Mouse (Mus musculus): ENCODE results near the gene Blm. TPM values are rescaled to one million over a fixed set of nuclear protein-coding genes. Genes with fewer than 3 reads are reported as not detected.

The Blm gene
- polyA plus RNA-seq, 1 experiment from 2014 or later, result 3.1 TPM

DNA sequence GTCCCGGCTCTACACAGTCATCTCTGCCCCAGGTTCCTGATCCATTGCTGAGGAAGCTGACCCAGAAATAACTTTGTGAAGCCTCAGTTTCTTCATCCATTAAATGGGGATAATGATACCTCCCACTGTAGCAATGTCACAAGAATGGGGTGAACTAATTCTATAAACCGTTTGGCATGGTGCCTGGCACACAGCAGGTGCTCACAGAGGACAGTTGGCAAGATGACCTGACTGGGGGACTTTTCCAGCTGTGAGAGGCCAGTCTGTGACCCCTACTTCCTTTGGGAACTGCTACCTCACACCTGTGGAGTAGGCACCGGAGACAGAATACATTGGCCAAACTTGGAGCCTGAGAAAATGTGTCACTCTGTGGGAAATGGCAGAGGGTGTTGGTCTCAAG is 116.9 kb downstream of the Blm start:
- Histone ChIP-seq H3K27me3 (replicated peaks; ENCODE audit: control insufficient read depth, insufficient read depth, low read length) (no peaks in the 10 kb centered on the region), H3K4me3 (ENCODE audit: low read depth, low read length) (no peak overlapping the region), H3K36me3 (ENCODE audit: control insufficient read depth, insufficient read depth) (no peaks in the 10 kb centered on the region), H3K9me3 (ENCODE audit: control insufficient read depth) (no peaks in the 10 kb centered on the region), H3K4me1 (replicated peaks; ENCODE audit: control insufficient read depth, insufficient read depth, low read length) (no peaks in the 10 kb centered on the region), H3K4me2 (replicated peaks; ENCODE audit: low read depth) (no peak overlapping the region), H3K27ac (ENCODE audit: low read depth, low read length) (no peak overlapping the region), H3K9ac (ENCODE audit: low read depth, low read length) (no peak overlapping the region)
- WGBS, result 88% methylated on average over 3 of the region's 3 CpGs
- ATAC-seq, result no peak
- no peak for TF ChIP-seq CTCF (IDR thresholded peaks at IDR 0.05; ENCODE audit: low read depth)

DNA sequence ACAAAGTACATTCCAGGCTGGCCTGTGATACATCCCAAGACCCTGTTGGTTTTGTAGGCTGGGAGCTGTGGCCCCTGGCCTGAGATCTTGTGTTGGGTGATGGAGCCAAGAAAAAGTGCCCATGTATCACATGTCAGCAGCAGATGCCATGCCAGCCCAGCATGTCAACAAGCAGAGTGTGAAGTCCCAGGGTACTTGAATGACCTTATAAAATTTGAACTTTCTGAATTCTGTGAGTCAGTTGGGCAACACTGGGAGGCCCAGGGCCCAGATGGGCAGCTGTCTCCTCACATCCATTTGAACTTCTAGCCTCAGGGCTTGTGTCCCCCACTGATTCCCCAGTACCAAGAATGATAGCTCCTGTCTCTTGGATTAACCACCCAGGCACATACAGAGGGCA is 117.3 kb downstream of the Blm start:
- Histone ChIP-seq H3K4me2 (replicated peaks; ENCODE audit: low read depth) (no peak overlapping the region), H3K4me1 (replicated peaks; ENCODE audit: control insufficient read depth, insufficient read depth, low read length) (no peaks in the 10 kb centered on the region), H3K9me3 (ENCODE audit: control insufficient read depth) (no peaks in the 10 kb centered on the region), H3K36me3 (ENCODE audit: control insufficient read depth, insufficient read depth) (no peaks in the 10 kb centered on the region), H3K27ac (ENCODE audit: low read depth, low read length) (no peak overlapping the region), H3K9ac (ENCODE audit: low read depth, low read length) (no peak overlapping the region), H3K27me3 (replicated peaks; ENCODE audit: control insufficient read depth, insufficient read depth, low read length) (no peaks in the 10 kb centered on the region), H3K4me3 (ENCODE audit: low read depth, low read length) (no peak overlapping the region)
- TF ChIP-seq CTCF (IDR thresholded peaks at IDR 0.05; ENCODE audit: low read depth), result no peak
- no peak for ATAC-seq

DNA sequence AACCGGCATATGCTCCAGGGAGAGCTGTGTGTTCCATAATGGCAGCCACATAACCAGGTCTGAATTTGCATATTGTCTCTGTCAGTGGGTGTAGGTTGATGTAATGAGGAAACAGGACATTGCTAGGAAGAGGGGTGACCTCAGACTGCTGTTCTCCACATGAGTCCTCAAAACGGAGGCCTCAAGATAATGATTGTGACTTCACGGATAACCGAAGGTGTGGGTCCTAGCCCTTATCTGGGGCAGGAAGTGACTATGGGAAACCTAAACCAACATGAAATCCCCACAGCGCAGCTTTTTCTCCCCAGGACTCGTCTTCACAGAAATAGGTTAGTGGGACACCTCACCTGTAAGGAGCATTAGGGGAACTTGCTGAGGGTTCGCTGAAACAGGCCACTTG is 118.0 kb downstream of the Blm start:
- TF ChIP-seq CTCF (IDR thresholded peaks at IDR 0.05; ENCODE audit: low read depth), result no peak
- H3K4me2 ChIP-seq (replicated peaks; ENCODE audit: low read depth), result no peak overlapping the region
- H3K4me3 ChIP-seq (ENCODE audit: low read depth, low read length), result no peak overlapping the region
- no peak overlapping the region for H3K27ac ChIP-seq (ENCODE audit: low read depth, low read length)
- WGBS, result 73% methylated on average over 7 of the region's 7 CpGs
- H3K27me3 ChIP-seq (replicated peaks; ENCODE audit: control insufficient read depth, insufficient read depth, low read length), result no peaks in the 10 kb centered on the region
- H3K4me1 ChIP-seq (replicated peaks; ENCODE audit: control insufficient read depth, insufficient read depth, low read length), result no peaks in the 10 kb centered on the region
- H3K9ac ChIP-seq (ENCODE audit: low read depth, low read length), result no peak overlapping the region
- no peaks in the 10 kb centered on the region for H3K9me3 ChIP-seq (ENCODE audit: control insufficient read depth)
- ATAC-seq, result no peak
- no peaks in the 10 kb centered on the region for H3K36me3 ChIP-seq (ENCODE audit: control insufficient read depth, insufficient read depth)

DNA sequence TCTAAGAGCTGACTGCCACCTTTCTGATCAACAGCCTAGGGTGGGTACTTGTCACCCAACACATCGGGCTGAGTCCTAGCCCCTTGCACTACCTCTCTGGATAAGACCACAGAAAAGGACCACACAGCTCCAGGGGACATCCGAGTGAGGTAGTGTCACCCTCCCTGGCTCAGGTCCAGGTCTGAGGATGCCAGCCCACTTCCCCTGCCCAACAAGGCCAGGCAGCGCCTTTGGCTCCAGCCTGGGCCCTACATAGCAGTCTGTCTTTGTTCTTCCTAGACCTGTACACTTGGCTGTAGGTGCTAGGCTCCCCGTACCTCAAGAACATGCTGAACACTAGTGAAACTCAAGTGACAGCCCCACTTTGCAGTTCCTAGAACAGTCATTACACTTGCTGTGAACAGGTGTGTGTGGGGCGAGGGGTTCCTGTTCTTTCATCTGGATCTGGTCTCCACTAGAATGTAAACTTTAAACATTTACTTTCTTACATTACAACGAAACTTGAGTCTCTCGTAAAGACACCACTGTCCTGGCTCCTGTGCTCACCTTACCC is 120.5 kb downstream of the Blm start:
- H3K27me3 ChIP-seq (replicated peaks; ENCODE audit: control insufficient read depth, insufficient read depth, low read length), result no peaks in the 10 kb centered on the region
- H3K4me2 ChIP-seq (replicated peaks; ENCODE audit: low read depth), result no peak overlapping the region
- no peak overlapping the region for H3K4me3 ChIP-seq (ENCODE audit: low read depth, low read length)
- H3K4me1 ChIP-seq (replicated peaks; ENCODE audit: control insufficient read depth, insufficient read depth, low read length), result no peaks in the 10 kb centered on the region
- no peaks in the 10 kb centered on the region for H3K9me3 ChIP-seq (ENCODE audit: control insufficient read depth)
- ATAC-seq, result no peak
- H3K27ac ChIP-seq (ENCODE audit: low read depth, low read length), result no peak overlapping the region
- 80% methylated on average over 7 of the region's 7 CpGs for WGBS
- TF ChIP-seq CTCF (IDR thresholded peaks at IDR 0.05; ENCODE audit: low read depth), result no peak
- H3K9ac ChIP-seq (ENCODE audit: low read depth, low read length), result no peak overlapping the region
- no peaks in the 10 kb centered on the region for H3K36me3 ChIP-seq (ENCODE audit: control insufficient read depth, insufficient read depth)

DNA sequence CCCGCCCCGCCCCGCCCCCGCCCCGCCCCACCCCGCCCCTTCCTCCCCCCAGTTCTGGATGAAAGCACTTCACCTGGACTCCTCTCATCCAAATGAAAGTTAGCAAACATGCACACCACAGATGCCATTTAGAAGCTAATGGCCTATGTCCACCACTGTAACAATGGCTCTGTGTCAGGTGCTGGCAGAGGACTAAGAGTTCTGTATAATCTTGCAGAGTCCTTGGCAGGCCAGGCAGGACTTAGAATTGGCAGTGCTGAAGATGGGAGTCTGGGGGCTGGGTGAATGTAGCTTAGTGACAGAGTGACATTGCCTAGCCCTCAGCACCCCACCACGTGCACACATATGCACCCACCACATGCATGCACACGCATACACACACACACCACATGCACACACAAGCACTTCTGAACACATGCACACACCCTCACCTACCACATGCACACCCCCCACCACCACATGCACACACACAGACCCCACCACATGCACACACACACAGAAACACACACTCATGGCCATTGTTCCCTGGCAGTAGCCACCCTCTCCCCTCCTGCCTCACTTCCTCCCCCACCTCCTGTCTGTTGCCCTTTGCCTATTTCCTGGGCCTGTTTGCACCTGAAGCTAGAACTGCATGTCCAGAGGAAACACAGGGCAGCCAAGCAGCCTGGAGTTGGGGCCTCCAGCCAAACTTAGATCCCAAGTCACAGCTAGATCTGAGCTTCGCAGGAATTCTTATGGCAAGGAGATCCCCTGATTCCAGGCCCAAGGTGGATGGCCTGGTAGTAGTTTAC is 121.2 kb downstream of the Blm start:
- H3K9ac ChIP-seq (ENCODE audit: low read depth, low read length), result no peak overlapping the region
- 78% methylated on average over 9 of the region's 9 CpGs for WGBS
- H3K4me2 ChIP-seq (replicated peaks; ENCODE audit: low read depth), result no peak overlapping the region
- no peaks in the 10 kb centered on the region for H3K36me3 ChIP-seq (ENCODE audit: control insufficient read depth, insufficient read depth)
- no peaks in the 10 kb centered on the region for H3K27me3 ChIP-seq (replicated peaks; ENCODE audit: control insufficient read depth, insufficient read depth, low read length)
- no peaks in the 10 kb centered on the region for H3K9me3 ChIP-seq (ENCODE audit: control insufficient read depth)
- no peaks in the 10 kb centered on the region for H3K4me1 ChIP-seq (replicated peaks; ENCODE audit: control insufficient read depth, insufficient read depth, low read length)
- no peak for TF ChIP-seq CTCF (IDR thresholded peaks at IDR 0.05; ENCODE audit: low read depth)
- H3K4me3 ChIP-seq (ENCODE audit: low read depth, low read length), result no peak overlapping the region
- ATAC-seq, result no peak
- no peak overlapping the region for H3K27ac ChIP-seq (ENCODE audit: low read depth, low read length)

DNA sequence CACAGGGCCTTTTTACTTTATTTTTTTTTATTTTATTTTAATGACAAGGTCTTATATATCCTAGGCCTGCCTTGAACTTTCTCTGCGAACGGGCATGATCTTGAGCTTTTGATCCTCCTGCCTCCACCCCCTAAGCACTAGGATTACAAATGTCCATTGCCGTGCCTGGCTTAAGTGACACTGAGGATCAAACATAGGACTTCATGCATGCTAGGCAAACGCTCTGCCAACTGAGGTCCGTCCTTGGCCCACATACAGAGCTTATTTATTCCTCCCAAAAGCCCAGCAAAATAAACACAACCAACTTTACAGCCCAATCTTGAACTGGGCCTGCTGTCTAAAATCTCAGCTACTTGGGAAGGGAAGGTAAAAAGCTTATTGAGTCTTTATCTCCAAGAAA is 122.1 kb downstream of the Blm start:
- Histone ChIP-seq H3K9me3 (ENCODE audit: control insufficient read depth) (no peaks in the 10 kb centered on the region), H3K4me3 (ENCODE audit: low read depth, low read length) (no peak overlapping the region), H3K4me1 (replicated peaks; ENCODE audit: control insufficient read depth, insufficient read depth, low read length) (no peaks in the 10 kb centered on the region), H3K36me3 (ENCODE audit: control insufficient read depth, insufficient read depth) (no peaks in the 10 kb centered on the region), H3K9ac (ENCODE audit: low read depth, low read length) (no peak overlapping the region), H3K4me2 (replicated peaks; ENCODE audit: low read depth) (no peak overlapping the region), H3K27me3 (replicated peaks; ENCODE audit: control insufficient read depth, insufficient read depth, low read length) (no peaks in the 10 kb centered on the region), H3K27ac (ENCODE audit: low read depth, low read length) (no peak overlapping the region)
- ATAC-seq, result no peak
- TF ChIP-seq CTCF (IDR thresholded peaks at IDR 0.05; ENCODE audit: low read depth), result no peak
- WGBS, result 80% methylated on average over 5 of the region's 5 CpGs

All from intestine, postnatal 0 days (tissue).